In the genomic region with DNA sequence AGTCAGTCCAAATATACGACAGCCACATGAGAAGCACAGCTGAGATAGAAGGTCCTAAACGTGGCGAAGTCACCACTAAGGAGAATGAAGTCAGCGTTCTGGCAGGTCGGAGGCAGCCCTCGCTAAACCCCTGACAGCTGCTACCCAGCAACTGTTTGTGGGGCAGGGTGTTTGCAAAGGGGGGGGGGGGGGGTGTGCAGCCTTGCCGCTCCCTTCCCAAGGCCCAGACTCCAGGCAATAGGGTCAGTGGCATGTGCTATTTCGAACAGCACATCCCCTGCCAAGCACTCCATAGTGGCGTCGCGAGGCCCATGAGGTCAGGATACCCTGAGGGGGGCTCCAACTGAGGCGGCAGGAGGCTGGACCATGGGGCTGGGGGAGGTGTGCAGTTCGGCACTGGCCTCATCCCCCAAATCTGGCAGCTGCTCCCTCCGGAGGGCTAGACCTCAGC, we compare ENCODE assay signal across 8 mouse cellular contexts. TPM values are rescaled to one million over a fixed set of nuclear protein-coding genes. Genes with fewer than 3 reads are reported as not detected.
DNase-seq lines count a peak whose midpoint lies in the region; ATAC-seq lines count a peak whose summit lies in the region.

No protein-coding gene starts in this region.

- peak overlapping the region; percentile 92 for H3K4me2 ChIP-seq in lung, embryonic 15.5 days
- peak overlapping the region; percentile 92 for H3K4me2 ChIP-seq in embryonic facial prominence, embryonic 14.5 days (ENCODE audit: low read depth, low read length)
- H3K4me2 ChIP-seq in hindbrain, embryonic 13.5 days, result peak overlapping the region; percentile 94
- H3K4me2 ChIP-seq in midbrain, embryonic 15.5 days, result peak overlapping the region; percentile 94

- H3K4me3 ChIP-seq in lung, embryonic 15.5 days, result peak overlapping the region; percentile 74
- H3K4me3 ChIP-seq in embryonic facial prominence, embryonic 14.5 days (ENCODE audit: low read depth, low read length), result peak overlapping the region; percentile 71
- peak overlapping the region; percentile 64 for H3K4me3 ChIP-seq in hindbrain, embryonic 13.5 days
- H3K4me3 ChIP-seq in midbrain, embryonic 15.5 days, result peak overlapping the region; percentile 48

- 0 out of 2 replicates have a peak, but pooled peaks cover 2% of the 10 kb centered on the region for H3K9me3 ChIP-seq in lung, embryonic 15.5 days
- peaks cover 15% of the 10 kb centered on the region; the same call in 1 of the 2 replicates for H3K9me3 ChIP-seq in embryonic facial prominence, embryonic 14.5 days (ENCODE audit: control insufficient read depth, low read length)
- no peaks in the 10 kb centered on the region for H3K9me3 ChIP-seq in hindbrain, embryonic 13.5 days
- H3K9me3 ChIP-seq in midbrain, embryonic 15.5 days, result no peaks in the 10 kb centered on the region

- H3K27ac ChIP-seq in lung, embryonic 15.5 days, result peak overlapping the region; percentile 98
- peak overlapping the region; percentile 99 for H3K27ac ChIP-seq in embryonic facial prominence, embryonic 14.5 days (replicated peaks; ENCODE audit: low read depth, low read length)
- H3K27ac ChIP-seq in hindbrain, embryonic 13.5 days, result peak overlapping the region; percentile 98
- H3K27ac ChIP-seq in midbrain, embryonic 15.5 days, result peak overlapping the region; percentile 99

- DNase-seq in lung, postnatal 36 days, result no peak
- peak; percentile 71 for DNase-seq in embryonic facial prominence, embryonic 14.5 days (ENCODE audit: low spot score)
- no peak for DNase-seq in spleen, adult 12 weeks (ENCODE audit: low spot score)
- DNase-seq in spleen, adult 18-20 months, result no peak
- no peak for DNase-seq in thymus, postnatal 10 days (ENCODE audit: low spot score in 2 of 2)

- no peaks in the 10 kb centered on the region for H3K27me3 ChIP-seq in lung, embryonic 15.5 days
- no peaks in the 10 kb centered on the region for H3K27me3 ChIP-seq in embryonic facial prominence, embryonic 14.5 days (replicated peaks; ENCODE audit: control insufficient read depth, insufficient read depth, low read length)
- no peaks in the 10 kb centered on the region for H3K27me3 ChIP-seq in hindbrain, embryonic 13.5 days
- H3K27me3 ChIP-seq in midbrain, embryonic 15.5 days (replicated peaks), result no peaks in the 10 kb centered on the region

- ATAC-seq in lung, embryonic 15.5 days (ENCODE audit: borderline replicate concordance, extremely low read depth, low FRiP score, low TSS enrichment), result peak; percentile 74
- peak; percentile 70 for ATAC-seq in embryonic facial prominence, embryonic 14.5 days (ENCODE audit: low read depth)
- ATAC-seq in hindbrain, embryonic 13.5 days (ENCODE audit: low FRiP score), result peak; percentile 87; the same call in 1 of the 2 replicates
- ATAC-seq in midbrain, embryonic 15.5 days (replicated peaks), result no peak

- 2% methylated on average over 14 of the region's 14 CpGs for WGBS in lung, embryonic 15.5 days
- 2% methylated on average over 13 of the region's 14 CpGs for WGBS in embryonic facial prominence, embryonic 14.5 days
- under 1% methylated on average over 14 of the region's 14 CpGs for WGBS in hindbrain, embryonic 13.5 days
- WGBS in midbrain, embryonic 15.5 days, result 3% methylated on average over 14 of the region's 14 CpGs

- H3K4me1 ChIP-seq in lung, embryonic 15.5 days, result peaks cover 34% of the 10 kb centered on the region
- 0 out of 2 replicates have a peak, but pooled peaks cover 11% of the 10 kb centered on the region for H3K4me1 ChIP-seq in embryonic facial prominence, embryonic 14.5 days (ENCODE audit: control insufficient read depth, insufficient read depth, low read length)
- peaks cover 26% of the 10 kb centered on the region for H3K4me1 ChIP-seq in hindbrain, embryonic 13.5 days (replicated peaks)
- H3K4me1 ChIP-seq in midbrain, embryonic 15.5 days, result peaks cover 27% of the 10 kb centered on the region

- peak overlapping the region; percentile 80 for H3K9ac ChIP-seq in lung, embryonic 15.5 days
- peak overlapping the region; percentile 76 for H3K9ac ChIP-seq in embryonic facial prominence, embryonic 14.5 days (ENCODE audit: low read depth, low read length)
- peak overlapping the region; percentile 80 for H3K9ac ChIP-seq in hindbrain, embryonic 13.5 days
- H3K9ac ChIP-seq in midbrain, embryonic 15.5 days, result peak overlapping the region; percentile 78

- H3K36me3 ChIP-seq in lung, embryonic 15.5 days, result no peaks in the 10 kb centered on the region
- H3K36me3 ChIP-seq in embryonic facial prominence, embryonic 14.5 days (ENCODE audit: control insufficient read depth, insufficient read depth, low read length), result peaks cover 12% of the 10 kb centered on the region; the same call in 1 of the 2 replicates
- H3K36me3 ChIP-seq in hindbrain, embryonic 13.5 days, result peaks cover 6% of the 10 kb centered on the region
- H3K36me3 ChIP-seq in midbrain, embryonic 15.5 days (replicated peaks), result no peaks in the 10 kb centered on the region

RNA-seq across cellular contexts. Expression of a gene that starts 0.8 kb away (rescaled TPM):
- 138 TPM in 2 replicates for polyA plus RNA-seq in lung, embryonic 15.5 days (2015; fragmentation: Nextera tagmentation; extraction: Ambion mirVana)
- 131 and 137 TPM in 2 replicates for polyA plus RNA-seq in embryonic facial prominence, embryonic 14.5 days (2014; fragmentation: Nextera tagmentation; extraction: Ambion mirVana)
- 34.2 and 34.3 TPM in 2 replicates for polyA plus RNA-seq in hindbrain, embryonic 13.5 days (2015; fragmentation: Nextera tagmentation; extraction: Ambion mirVana)
- polyA plus RNA-seq in midbrain, embryonic 15.5 days (2015; fragmentation: Nextera tagmentation; extraction: Ambion mirVana), result 46.2 and 48.4 TPM in 2 replicates

RNA-seq across cellular contexts. Expression of a gene that starts 11.3 kb away (rescaled TPM):
- 75.9 TPM in 2 replicates for polyA plus RNA-seq in lung, embryonic 15.5 days (2015; fragmentation: Nextera tagmentation; extraction: Ambion mirVana)
- polyA plus RNA-seq in embryonic facial prominence, embryonic 14.5 days (2014; fragmentation: Nextera tagmentation; extraction: Ambion mirVana), result 58.5 and 67.8 TPM in 2 replicates
- 174 and 180 TPM in 2 replicates for polyA plus RNA-seq in hindbrain, embryonic 13.5 days (2015; fragmentation: Nextera tagmentation; extraction: Ambion mirVana)
- 224 and 236 TPM in 2 replicates for polyA plus RNA-seq in midbrain, embryonic 15.5 days (2015; fragmentation: Nextera tagmentation; extraction: Ambion mirVana)

RNA-seq across cellular contexts. Expression of a gene that starts 14.0 kb away (rescaled TPM):
- 35.8 and 39.8 TPM in 2 replicates for polyA plus RNA-seq in lung, embryonic 15.5 days (2015; fragmentation: Nextera tagmentation; extraction: Ambion mirVana)
- 41.9 and 46.1 TPM in 2 replicates for polyA plus RNA-seq in embryonic facial prominence, embryonic 14.5 days (2014; fragmentation: Nextera tagmentation; extraction: Ambion mirVana)
- 40.2 and 42.9 TPM in 2 replicates for polyA plus RNA-seq in hindbrain, embryonic 13.5 days (2015; fragmentation: Nextera tagmentation; extraction: Ambion mirVana)
- 44.5 and 47.5 TPM in 2 replicates for polyA plus RNA-seq in midbrain, embryonic 15.5 days (2015; fragmentation: Nextera tagmentation; extraction: Ambion mirVana)

RNA-seq across cellular contexts. Expression of a gene that starts 39.4 kb away (rescaled TPM):
- polyA plus RNA-seq in lung, embryonic 15.5 days (2015; fragmentation: Nextera tagmentation; extraction: Ambion mirVana), result not detected in 2 replicates
- 0.17 TPM in 1 of 2 replicates, not detected in the other for polyA plus RNA-seq in embryonic facial prominence, embryonic 14.5 days (2014; fragmentation: Nextera tagmentation; extraction: Ambion mirVana)
- polyA plus RNA-seq in hindbrain, embryonic 13.5 days (2015; fragmentation: Nextera tagmentation; extraction: Ambion mirVana), result not detected in 2 replicates
- 0.49 and 0.79 TPM in 2 replicates for polyA plus RNA-seq in midbrain, embryonic 15.5 days (2015; fragmentation: Nextera tagmentation; extraction: Ambion mirVana)

RNA-seq across cellular contexts. Expression of a gene that starts 41.5 kb away (rescaled TPM):
- polyA plus RNA-seq in lung, embryonic 15.5 days (2015; fragmentation: Nextera tagmentation; extraction: Ambion mirVana), result 0.42 and 0.46 TPM in 2 replicates
- 0.84 and 1.3 TPM in 2 replicates for polyA plus RNA-seq in embryonic facial prominence, embryonic 14.5 days (2014; fragmentation: Nextera tagmentation; extraction: Ambion mirVana)
- 0.25 and 0.36 TPM in 2 replicates for polyA plus RNA-seq in hindbrain, embryonic 13.5 days (2015; fragmentation: Nextera tagmentation; extraction: Ambion mirVana)
- polyA plus RNA-seq in midbrain, embryonic 15.5 days (2015; fragmentation: Nextera tagmentation; extraction: Ambion mirVana), result 0.13 and 0.31 TPM in 2 replicates
